Mouse (Mus musculus) spleen, adult 18-20 months (tissue): Measurements from ENCODE around the gene Mid1.
"Not testable (repeated sequence)": the region's sequence is repeated elsewhere in the genome, so short reads cannot be mapped to it uniquely, and the experiment has no call there.

Experiments used
- DNase-seq, 2 experiments: peaks; one replicate each; pipeline ENCODE4 v3.0.0; 2022; ENCODE audit warnings: mixed read lengths in 2 of 2

Gene Mid1

DNA sequence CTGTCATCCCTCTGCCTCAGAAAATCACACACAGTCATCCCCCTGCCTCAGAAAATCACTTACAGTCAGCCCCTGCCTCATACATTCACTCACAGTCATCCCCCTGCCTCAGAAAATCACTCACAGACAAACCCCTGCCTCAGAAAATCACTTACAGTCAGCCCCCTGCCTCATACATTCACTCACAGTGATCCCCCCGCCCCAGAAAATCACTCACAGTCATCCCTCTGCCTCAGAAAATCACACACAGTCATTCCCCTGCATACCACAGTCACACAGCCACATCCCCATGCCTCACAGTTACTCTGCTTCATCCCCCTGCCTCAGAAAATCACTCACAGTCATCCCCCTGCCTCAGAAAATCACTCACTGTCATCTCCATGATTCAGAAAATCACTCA is 318.5 kb downstream of the Mid1 start:
- DNase-seq: not testable (repeated sequence)

DNA sequence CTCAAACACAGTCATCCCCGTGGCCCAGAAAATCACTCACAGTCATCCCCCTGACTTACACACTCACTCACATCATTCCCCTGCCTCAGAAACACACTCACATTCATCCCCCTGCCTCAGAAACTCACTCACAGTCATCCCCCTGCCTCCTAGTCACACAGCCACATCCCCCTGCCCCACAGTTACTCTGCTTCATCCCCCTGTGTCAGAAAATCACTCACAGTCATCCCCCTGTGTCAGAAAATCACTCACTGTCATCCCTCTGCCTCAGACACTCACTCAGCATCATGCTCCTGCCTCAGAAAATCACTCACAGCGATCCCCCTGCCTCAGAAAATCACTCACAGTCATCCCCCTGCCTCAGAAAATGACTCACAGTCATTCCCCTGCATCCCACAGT is 319.2 kb downstream of the Mid1 start:
- DNase-seq: not testable (repeated sequence)

DNA sequence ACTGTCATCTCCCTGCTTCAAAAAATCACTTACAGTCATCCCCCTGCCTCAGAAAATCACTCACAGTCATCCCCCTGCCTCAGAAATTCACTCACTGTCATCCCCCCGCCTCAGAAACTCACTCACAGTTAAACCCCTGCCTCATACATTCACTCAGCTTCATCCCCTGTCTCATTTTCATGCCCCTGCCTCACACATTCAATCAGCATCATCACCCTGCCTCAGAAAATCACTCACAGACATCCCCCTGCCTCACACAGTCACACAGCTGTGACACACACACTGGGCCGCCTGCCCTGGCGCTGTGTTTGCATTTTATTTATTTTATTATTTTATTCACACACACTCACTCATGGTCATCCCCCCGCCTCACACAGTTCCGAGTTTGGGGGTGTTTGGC is 319.8 kb downstream of the Mid1 start:
- DNase-seq: not testable (repeated sequence)

DNA sequence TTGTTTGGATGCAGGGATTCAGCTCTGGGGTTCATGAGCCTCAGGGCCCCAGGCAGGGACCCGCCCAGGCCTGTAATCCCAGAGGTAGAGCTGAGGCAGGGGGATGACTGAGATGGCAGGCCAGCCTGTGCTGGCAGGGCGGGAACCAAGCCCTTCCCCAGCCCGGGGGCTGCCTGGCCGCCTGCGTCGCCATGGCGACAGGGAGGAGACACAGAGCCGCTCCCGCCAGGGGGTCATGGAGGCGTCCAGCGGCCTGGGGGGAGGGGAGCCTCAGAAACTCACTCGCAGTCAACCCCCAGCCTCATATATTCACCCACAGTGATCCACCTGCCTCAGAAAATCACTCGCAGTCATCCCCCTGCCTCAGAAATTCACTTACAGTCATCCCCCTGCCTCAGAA is 320.2 kb downstream of the Mid1 start:
- DNase-seq: peak in 1 of 2 experiments; percentile 57

DNA sequence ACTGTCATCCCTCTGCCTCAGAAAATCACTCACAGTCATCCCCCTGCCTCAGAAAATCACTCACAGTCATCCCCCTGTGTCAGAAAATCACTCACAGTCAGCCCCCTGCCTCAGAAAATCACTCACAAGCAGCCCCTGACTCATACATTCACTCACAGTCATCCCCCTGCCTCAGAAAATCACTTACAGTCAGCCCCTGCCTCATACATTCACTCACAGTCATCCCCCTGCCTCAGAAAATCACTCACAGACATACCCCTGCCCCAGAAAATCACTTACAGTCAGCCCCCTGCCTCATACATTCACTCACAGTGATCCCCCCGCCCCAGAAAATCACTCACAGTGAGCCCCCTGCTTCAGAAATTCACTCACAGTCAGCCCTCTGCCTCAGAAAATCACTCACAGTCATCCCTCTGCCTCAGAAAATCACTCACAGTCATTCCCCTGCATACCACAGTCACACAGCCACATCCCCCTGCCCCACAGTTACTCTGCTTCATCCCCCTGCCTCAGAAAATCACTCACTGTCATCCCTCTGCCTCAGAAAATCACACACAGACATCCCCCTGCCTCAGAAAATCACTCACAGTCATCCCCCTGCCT is 320.8 kb downstream of the Mid1 start:
- DNase-seq: not testable (repeated sequence)

DNA sequence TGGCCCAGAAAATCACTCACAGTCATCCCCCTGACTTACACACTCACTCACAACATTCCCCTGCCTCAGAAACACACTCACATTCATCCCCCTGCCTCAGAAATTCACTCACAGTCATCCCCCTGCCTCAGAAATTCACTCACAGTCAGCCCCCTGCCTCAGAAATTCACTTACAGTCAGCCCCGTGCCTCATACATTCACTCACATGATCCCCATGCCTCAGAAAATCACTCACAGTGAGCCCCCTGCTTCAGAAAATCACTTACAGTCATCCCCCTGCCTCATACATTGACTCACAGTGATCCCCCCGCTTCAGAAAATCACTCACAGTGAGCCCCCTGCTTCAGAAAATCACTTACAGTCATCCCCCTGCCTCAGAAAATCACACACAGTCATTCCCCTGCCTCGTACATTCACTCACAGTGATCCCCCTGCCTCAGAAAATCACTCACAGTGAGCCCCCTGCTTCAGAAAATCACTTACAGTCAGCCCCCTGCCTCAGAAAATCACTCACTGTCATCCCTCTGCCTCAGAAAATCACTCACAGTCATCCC is 321.8 kb downstream of the Mid1 start:
- not testable (repeated sequence) for DNase-seq

DNA sequence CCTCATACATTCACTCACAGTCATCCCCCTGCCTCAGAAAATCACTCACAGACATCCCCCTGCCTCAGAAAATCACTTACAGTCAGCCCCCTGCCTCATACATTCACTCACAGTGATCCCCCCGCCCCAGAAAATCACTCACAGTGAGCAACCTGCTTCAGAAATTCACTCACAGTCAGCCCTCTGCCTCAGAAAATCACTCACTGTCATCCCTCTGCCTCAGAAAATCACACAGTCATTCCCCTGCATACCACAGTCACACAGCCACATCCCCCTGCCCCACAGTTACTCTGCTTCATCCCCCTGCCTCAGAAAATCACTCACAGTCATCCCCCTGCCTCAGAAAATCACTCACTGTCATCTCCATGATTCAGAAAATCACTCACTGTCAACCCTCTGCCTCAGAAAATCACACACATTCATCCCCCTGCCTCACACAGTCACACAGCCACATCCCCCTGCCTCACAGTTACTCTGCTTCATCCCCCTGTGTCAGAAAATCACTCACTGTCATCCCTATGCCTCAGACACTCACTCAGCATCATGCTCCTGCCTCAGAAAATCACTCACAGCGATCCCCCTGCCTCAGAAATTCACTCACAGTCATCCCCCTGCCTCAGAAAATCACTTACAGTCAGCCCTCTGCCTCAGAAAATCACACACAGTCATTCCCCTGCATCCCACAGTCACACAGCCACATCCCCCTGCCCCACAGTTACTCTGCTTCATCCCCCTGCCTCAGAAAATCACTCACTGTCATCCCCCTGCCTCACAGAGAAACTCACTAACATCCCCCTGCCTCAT is 322.6 kb downstream of the Mid1 start:
- not testable (repeated sequence) for DNase-seq

DNA sequence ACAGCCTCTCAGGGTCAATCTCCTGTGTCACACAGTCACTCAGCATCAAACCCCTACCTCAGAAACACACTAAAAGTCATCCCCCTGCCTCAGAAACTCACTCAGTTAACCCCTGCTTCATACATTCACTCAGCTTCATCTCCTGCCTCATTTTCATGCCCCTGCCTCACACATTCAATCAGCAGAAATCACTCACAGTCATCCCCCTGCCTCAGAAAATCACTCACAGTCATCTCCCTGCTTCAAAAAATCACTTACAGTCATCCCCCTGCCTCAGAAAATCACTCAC is 323.1 kb downstream of the Mid1 start:
- DNase-seq: not testable (repeated sequence)

DNA sequence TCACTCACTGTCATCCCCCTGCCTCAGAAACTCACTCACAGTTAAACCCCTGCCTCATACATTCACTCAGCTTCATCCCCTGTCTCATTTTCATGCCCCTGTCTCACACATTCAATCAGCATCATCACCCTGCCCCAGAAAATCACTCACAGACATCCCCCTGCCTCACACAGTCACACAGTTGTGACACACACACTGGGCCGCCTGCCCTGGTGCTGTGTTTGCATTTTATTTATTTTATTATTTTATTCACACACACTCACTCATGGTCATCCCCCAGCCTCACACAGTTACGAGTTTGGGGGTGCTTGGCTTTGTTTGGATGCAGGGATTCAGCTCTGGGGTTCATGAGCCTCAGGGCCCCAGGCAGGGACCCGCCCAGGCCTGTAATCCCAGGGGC is 323.6 kb downstream of the Mid1 start:
- not testable (repeated sequence) for DNase-seq

DNA sequence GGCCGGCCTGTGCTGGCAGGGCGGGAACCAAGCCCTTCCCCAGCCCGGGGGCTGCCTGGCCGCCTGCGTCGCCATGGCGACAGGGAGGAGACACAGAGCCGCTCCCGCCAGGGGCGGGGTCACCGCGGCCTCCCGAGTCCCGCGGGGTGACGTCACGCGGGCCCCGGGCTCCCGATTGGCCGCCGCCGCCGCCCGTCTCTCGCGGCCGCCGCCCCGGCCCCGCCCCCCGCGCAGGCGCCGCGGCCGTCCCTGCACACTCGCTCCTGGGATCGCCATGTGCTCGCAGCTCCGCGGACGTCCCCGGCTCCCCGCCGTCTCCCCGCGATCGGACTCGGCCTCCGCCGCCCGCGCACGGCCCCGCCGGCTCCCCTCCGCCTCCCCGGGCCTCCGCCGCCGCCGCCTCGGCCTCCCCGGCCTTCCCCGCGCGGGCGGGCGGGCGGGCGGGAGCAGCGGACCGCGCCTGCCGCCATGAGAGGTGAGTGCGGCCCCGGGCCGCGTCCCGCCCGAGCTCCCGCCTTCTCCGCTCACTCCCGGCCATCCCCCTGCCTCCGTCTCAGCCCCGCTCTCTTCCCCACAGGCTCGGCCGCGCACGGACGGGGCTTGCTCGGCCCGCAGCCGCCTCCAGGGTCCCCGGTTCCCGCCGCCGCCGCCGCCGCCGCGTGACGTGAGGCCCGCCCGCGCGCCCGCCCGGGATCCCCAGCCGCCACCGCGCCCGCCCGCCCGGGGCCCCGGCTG is 324.2 kb downstream of the Mid1 start, which contains the start of gene Gm21887:
Gm21887 (plus strand) TSS at position 644 of the 735 bp plus-strand sequence.
- DNase-seq: peak; percentile 96 to 100

DNA sequence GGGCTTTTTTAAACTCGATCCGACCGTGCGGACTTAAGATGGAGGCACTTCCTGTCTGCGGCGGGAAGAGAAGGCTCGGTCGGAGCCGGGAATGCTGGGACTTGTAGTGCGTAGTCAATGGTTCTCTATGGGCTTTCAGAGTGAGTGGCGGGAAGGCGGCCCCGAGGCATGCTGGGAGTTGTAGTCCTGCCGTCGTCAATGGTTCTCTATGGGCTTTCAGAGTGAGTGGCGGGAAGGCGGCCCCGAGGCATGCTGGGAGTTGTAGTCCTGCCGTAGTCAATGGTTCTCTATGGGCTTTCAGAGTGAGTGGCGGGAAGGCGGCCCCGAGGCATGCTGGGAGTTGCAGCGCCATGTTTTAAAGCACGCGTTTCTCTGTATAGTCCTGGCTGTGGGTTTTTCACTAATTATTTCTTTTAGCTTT is 324.8 kb downstream of the Mid1 start:
- peak; percentile 96 to 100 for DNase-seq

DNA sequence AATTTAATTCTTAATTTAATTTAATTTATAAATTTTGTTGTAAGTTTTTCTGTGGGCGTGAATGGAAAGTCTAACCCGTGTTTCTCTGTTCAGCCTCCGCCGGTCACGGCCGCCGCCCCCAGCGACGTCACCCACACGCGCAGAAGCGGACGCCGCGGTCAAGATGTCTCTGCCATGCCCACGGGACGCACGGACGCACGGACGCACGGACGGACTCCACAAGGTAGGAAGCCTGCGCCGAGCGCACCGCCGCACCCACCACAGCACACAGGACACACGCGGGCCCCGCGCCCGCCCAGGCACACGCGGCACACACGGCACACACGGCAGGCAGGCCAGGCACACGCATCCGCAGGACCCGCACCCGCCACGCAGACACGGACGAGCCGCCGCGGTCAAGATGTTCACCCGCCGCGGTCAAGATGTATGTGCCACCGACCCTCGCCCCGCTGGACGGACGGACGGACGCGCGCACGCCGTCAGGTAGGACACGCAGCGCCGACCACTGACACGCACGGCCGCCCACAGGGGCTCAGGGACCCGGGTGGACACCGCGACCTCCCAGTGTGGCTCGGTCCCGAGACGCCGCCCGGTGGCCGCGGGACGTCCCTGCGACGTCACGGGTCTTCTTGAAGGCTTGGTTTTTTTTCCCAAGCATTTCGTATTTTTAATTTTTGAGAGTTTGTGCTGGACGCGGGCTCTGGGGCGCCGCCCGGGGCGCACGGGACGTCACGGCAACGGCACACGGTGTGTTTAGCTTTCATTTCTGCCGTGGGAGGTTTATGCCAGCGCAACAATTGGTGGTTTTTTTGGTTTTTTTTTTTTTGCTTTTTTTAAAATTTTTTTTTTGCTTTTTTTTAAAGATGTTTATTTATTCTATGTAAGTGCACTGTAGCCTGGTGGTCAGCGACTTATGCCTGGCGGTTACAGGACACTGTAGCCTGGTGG is 325.9 kb downstream of the Mid1 start:
- peak in 1 of 2 experiments; percentile 91 for DNase-seq

DNA sequence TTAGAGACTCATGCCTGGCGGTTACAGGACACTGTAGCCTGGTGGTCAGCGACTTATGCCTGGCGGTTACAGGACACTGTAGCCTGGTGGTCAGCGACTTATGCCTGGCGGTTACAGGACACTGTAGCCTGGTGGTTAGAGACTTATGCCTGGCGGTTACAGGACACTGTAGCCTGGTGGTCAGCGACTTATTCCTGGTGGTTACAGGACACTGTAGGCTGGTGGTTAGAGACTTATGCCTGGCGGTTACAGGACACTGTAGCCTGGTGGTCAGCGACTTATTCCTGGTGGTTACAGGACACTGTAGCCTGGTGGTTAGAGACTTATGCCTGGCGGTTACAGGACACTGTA is 326.5 kb downstream of the Mid1 start:
- not testable (repeated sequence) for DNase-seq

DNA sequence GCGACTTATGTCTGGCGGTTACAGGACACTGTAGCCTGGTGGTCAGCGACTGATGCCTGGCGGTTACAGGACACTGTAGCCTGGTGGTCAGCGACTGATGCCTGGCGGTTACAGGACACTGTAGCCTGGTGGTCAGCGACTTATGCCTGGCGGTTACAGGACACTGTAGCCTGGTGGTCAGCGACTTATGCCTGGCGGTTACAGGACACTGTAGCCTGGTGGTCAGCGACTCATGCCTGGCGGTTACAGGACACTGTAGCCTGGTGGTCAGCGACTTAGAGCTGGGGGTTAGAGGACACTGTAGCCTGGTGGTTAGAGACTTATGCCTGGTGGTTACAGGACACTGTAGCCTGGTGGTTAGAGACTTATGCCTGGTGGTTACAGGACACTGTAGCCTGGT is 328.4 kb downstream of the Mid1 start:
- DNase-seq: not testable (repeated sequence)

DNA sequence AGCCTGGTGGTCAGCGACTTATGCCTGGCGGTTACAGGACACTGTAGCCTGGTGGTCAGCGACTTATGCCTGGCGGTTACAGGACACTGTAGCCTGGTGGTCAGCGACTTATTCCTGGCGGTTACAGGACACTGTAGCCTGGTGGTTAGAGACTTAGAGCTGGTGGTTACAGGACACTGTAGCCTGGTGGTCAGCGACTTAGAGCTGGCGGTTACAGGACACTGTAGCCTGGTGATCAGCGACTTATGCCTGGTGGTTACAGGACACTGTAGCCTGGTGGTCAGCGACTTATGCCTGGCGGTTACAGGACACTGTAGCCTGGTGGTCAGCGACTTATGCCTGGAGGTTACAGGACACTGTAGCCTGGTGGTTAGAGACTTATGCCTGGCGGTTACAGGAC is 329.0 kb downstream of the Mid1 start:
- DNase-seq: not testable (repeated sequence)

DNA sequence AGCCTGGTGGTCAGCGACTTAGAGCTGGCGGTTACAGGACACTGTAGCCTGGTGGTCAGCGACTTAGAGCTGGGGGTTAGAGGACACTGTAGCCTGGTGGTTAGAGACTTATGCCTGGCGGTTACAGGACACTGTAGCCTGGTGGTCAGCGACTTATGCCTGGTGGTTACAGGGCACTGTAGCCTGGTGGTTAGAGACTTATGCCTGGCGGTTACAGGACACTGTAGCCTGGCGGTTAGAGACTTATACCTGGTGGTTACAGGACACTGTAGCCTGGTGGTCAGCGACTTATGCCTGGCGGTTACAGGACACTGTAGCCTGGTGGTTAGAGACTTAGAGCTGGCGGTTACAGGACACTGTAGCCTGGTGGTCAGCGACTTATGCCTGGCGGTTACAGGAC is 330.9 kb downstream of the Mid1 start:
- DNase-seq: not testable (repeated sequence)

DNA sequence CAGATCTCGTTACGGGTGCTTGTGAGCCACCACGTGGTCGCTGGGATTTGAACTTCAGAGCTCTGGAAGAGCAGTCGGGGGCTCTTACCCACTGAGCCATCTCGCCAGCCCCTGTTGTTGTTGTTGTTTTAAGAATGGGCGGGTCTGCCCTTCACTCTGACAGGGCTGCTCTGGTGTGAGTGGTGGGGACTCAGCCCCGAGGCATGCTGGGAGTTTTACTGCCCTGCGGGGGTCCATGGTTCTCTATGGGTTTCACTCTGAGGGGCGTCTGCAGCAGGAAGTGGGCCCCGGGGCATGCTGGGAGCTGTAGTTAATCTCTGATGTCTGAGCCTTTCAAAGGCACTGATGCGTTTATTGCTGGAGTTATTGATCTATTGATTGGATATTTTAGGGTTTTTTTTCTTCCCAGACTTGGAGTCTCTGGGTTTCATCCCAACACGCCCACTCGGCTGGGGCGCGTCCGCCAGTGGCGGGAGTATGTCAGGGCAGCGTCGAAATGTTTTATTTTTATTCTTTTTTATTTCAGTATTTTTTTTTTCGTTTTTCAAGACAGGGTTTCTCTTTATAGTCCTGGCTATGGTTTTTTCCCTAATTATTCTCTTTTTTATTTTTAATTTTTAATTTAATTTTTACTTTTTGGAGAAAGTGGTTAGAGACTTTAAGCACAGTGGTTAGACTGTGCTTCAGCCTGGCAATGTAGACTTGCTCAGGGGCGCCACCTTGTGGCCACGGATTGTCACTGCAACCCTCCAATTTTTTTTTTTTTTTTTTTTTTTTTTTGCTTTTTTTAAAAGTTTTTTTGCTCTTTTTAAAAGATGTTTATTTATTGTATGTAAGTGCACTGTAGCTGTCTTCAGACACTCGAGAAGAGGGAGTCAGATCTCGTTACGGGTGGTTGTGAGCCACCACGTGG is 332.6 kb downstream of the Mid1 start:
- DNase-seq: peak in 1 of 2 experiments; percentile 71

DNA sequence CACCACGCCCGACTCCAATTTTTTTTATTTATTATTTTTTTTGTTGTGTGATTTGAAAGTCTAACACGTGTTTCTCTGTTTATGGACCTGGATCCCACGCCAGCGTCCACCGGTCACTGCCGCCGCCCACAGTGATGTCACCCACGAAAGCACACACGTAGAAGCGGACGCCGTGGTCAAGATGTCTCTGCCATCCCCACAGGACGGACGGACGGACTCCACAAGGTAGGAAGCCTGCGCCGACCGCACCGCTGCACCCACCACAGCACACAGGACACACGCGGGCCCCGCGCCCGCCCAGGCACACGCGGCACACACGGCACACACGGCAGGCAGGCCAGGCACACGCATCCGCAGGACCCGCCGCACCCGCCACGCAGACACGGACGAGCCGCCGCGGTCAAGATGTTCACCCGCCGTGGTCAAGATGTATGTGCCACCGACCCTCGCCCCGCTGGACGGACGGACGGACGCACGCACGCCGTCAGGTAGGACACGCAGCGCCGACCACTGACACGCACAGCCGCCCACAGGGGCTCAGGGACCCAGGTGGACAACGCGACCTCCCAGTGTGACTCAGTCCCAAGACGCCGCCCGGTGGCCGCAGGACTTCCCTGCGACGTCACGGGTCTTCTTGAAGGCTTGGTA is 333.7 kb downstream of the Mid1 start:
- DNase-seq: peak in 1 of 2 experiments; percentile 83

DNA sequence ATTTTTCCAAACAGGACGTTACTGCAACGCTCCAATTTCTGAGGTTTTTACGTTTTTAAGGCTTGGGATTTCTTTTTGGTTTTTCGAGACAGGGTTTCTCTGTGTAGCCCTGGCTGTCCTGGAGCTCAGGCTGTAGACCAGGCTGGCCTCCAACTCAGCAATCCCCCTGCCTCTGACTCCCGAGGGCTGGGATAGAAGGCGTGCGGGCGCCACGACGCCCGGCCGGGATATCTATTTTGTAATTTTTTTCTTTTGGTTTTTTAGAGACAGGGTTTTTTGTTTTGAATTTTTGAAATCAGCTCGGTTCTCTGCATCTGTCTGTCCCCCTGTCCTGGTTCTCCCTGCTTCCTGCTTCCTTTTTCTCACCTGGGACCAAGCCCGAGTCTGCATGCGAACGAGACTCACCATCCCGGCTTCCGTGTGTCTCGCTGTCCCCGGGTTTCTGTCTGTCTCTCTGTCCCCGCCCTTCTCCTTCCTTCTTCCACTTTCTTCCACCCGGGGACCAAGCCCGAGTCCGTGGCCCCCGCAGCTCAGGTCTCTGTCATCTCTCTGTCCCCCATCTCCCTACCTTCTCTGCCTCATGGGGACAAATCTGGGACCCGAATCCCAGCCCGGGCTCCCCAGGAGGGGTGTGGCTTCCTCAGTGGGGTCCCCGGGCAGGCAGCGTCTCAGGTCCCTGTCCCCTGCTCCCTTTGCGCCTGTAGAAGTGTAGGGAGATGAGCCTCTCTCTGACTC is 334.4 kb downstream of the Mid1 start:
- DNase-seq: peak in 1 of 2 experiments; percentile 78
